Mouse (Mus musculus): ENCODE measurements around the gene Slc1a4.

The Slc1a4 gene

GRCm38 (mm10) chr11:20324006-20324405, 8.5 kb downstream of the Slc1a4 start:
- DNase-seq, result no peak

- no peak for DNase-seq
These were observed 10.1 kb downstream of the Slc1a4 start for GRCm38 (mm10) chr11:20322366-20322765.

DNA sequence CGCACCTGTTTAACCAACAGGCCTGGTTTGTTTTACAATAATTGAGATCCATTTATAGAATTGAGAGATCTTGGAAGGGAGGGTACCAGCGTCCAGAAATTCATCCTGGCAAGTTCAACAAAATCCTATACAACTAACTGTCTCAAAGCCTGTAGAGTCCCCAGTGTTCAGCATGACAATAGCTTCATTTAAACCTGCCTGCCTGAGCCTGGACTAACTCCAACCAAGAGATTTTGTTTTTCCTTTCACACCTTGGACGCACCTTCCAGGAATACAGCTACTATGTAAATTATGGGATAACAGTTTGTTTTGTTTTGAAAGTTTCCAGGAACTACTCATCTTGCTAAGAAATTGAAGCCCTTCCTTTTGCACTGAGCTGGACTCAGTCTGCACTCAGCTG, 11.9 kb downstream of the Slc1a4 start:
- no peak for DNase-seq

DNA sequence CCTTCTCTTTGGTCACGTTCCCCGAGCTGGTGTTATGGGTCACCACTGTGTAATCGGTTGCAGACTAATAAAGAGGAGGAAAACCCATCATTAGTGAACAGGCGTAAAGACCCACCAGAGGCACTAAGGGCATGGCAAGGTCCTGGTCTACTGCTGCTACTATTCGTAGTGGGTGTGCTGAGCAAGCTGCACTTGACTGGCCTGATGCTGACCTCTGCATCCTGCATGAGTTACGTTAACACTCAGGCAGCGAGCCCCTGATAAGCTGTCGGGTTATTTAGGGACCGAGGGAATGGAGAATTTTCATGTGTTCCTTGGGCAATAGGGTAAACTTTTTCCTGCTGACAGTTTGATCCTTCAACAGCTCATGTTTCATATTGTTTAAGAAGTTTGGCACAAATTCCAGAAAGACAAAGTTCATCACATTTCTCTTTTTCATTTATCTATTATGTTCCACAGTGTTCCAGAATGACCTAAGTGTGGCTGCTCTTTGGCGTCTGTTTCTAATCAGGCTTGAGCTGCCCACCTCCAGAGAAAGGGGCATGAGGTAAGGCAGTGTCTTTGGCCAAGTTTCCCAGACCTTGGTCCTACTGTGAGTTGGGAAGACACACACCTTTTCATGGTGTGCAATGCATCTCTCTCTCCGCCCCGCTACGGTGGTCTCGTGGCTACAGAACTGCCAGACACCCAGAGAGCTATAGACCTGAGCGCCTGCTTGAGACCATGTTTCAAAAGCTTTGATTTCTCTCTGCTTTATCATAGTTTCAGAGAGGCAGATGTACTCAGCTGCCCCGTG, 13.7 kb downstream of the Slc1a4 start:
- DNase-seq, result no peak

DNA sequence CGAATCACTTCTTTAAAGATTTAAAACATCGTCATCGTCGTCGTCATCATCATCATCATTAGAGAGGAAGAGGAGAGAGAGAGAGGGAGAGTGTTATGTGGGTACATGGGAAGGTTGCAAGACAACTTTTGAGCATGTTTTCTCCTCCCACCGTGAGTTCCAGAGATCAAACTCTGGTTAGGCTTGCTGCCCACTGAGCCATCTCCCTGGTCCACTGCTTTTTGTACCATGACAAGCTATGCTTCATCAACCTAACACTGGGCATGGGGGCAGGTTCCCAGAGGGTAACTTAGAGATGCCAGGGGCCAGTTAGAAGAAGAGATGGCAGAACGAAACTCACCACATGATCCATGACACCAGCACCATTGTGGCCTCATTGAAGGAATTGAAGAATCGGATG, 18.9 kb downstream of the Slc1a4 start:
- no peak for DNase-seq

DNA sequence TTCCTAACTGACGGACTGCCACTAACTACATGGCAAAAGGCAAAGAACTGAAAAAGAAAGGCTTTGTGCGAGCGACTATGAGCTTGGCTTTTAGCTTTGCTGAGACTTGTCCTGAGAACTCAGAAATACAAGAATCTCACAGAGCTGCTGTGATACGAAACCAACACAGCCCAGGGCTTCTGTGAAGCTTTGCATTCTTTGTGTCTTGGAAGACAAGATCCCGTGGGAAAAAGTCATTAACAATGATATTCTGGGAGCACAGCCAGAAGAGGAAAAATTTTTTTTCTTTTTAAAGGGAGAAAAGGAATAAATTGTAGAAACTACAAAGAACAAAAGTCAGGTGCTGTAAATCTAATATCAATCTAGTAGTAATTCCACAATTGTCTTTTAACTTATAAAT, 23.5 kb downstream of the Slc1a4 start:
- no peak for DNase-seq

DNA sequence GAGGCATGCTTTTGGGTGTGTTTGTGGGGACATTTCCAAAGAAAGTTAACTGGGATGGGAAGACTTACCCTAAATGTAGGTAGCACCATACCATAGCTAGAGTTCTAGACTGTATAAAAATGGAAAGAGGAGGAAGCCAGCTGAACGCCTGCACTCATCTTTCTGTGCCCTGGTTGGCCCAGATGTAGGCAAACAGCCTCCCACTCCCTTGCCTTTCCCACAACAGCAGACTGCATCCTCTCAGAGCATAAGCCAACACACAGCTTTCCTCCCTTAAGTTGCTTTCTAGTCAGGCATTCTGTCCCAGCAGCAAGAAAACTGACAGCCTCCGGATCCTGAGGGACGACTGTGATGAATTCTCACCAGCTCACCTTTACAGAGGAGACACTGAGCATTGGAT, 25.1 kb downstream of the Slc1a4 start:
- DNase-seq, result no peak

- DNase-seq, result no peak
These were observed 26.9 kb downstream of the Slc1a4 start for GRCm38 (mm10) chr11:20305641-20306040.

DNA sequence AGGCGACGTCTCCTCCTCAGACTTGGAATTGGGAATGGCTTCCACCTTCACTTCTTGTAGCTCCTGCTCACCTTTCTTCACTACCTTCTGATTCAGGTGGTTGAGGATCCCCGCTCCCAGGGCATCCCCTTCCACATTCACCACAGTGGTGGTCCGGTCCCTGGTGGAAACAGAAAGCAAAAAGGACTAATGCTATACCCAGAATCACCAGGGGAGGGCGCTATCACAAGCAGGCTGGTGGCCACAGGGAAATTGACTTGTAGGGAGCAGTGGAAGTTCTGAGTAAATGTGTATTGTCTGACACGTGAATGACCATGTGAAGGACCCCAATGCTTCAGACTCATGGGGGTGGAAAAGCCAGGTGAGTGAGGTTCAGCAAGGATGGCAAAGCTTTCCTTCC, 28.2 kb downstream of the Slc1a4 start:
- DNase-seq, result peak; percentile 58 to 71

- DNase-seq, result no peak
These were observed 31.2 kb downstream of the Slc1a4 start for GRCm38 (mm10) chr11:20301332-20301731.

- DNase-seq, result no peak
These were observed 31.7 kb downstream of the Slc1a4 start for GRCm38 (mm10) chr11:20300850-20301249.

- DNase-seq, result no peak
These were observed 32.6 kb downstream of the Slc1a4 start for GRCm38 (mm10) chr11:20299900-20300299.

- DNase-seq, result no peak
These were observed 48.0 kb downstream of the Slc1a4 start for GRCm38 (mm10) chr11:20284463-20284862.

DNA sequence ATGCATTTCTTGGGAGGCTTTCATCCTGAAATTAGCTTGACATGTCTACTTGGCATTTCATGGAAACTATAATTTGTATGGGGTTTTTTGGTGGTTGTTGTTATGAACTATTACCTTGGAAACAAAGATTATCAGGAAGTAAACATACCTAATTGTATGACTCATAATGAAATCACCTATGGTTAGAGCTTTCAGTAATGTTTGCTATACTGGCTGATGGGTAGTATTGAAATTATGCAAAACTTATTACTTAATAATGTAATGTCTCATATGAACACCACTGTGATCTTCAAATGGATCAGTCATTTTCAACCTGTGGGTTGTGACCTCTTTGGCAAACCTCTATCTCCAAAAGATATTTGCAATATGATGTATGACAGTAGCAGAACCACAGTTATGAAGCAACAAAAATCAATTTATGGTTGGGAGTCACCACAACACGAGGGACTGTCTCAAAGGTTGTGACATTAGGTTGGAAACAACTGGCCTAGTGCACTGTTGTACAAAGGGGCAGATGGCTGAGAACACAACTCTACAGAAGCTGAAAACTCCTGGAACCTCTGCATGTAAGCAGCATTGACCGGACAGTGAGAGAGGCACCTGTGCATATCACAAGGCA, 49.8 kb downstream of the Slc1a4 start:
- DNase-seq, result no peak

- no peak for DNase-seq
These were observed 51.5 kb downstream of the Slc1a4 start for GRCm38 (mm10) chr11:20280982-20281381.

GRCm38 (mm10) chr11:20278702-20279101, 53.8 kb downstream of the Slc1a4 start:
- DNase-seq, result no peak

DNA sequence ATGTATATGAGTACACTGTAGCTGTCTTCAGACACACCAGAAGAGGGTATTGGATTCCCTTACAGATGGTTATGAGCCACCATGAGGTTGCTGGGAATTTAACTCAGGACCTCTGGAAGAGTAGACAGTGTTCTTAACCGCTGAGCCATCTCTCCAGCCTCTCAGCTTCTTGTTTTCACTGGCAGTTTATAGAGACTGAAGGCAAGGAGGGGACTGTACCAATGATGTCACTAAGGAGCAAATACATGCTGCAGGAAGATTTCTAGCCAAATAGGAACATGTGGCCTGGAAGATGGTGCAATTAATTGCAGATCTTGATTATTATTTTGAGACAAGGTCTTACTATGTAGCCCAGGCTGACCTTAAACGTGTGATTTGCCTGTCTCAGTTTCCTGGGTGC, 55.4 kb downstream of the Slc1a4 start:
- no peak for DNase-seq

DNA sequence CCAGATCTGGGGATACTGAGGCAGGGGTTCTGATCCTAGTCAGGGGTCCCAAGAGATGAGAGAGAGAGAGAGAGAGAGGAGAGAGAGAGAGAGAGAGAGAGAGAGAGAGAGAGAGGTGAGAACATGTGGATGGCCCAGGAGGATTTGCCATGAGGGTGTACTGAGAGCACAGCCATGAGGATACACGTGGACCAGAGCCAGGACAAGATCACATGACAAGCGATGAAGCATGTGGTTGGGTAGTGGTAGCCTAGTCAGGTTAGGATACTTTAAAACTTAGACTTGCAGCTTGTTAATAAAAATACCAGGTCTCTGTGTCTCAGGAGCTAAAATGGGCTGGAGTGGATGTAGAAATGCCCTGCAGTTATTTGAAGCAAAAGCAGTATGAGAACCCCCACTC, 56.5 kb downstream of the Slc1a4 start:
- DNase-seq, result no peak

DNA sequence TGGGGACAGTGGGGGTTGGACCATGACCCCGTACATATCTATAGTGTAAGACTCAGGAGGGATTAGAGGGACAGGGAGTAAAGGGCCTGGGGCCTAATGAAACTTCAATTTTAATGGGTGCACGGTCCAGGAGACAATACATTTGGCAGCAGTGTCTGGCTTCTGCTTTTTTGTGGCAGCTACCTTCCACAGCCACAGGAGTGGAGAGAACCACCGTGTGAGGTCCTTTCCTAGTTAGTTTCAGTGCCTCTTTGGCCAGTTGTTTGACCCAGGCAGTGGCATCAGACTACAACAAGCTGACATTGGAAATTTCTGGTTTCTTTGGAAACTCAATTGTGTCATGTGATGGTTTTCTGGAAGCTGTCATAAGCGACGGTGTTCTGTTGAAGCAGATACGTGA, 62.6 kb downstream of the Slc1a4 start:
- DNase-seq, result no peak

- DNase-seq, result no peak
These were observed 69.7 kb downstream of the Slc1a4 start for GRCm38 (mm10) chr11:20262628-20263380.

DNA sequence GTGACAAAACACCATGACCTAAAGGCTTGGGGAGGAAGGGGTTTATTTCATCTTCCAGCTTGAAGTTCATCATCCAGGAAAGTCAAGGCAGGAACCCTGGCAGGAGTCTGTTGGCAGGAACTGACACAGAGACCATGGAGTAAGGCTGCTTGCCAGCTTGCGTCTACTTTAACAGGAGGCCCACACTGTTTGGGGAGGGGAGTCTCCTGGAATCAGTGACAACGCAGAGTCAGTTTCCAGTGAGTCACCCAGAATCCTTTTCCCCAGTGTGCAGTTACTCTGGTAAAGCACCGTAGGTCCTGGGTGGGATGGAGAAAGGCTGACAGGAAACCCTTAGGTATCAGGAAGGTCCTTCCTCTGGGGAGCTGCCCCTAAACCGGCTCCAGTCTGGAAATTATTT, 77.7 kb downstream of the Slc1a4 start:
- no peak for DNase-seq

DNA sequence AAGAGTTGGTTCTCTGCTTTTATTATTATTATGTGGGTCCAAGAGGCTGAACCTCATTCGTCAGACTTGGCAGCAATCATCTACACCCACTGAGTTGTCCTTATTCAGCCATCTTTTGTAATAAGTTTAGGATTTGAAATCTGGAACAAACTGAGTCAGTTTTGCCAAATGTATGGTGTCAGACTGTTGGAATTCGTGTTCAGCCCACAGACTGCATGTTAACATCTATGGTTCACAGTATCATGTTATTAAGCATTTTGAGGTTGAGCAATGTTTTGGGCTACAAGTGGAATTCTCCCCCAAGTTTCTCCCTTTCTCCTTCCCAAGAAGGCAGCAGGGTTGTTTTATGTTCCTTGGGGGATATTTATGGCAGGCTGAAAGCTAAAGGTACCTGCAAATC, 79.4 kb downstream of the Slc1a4 start:
- DNase-seq, result no peak
